Mouse (Mus musculus): ENCODE measurements around the gene Hyal2.

GRCm38 (mm10) chr9:107603251-107603650 lies 35.5 kb downstream of the Hyal2 start:
- TF ChIP-seq POLR2A (IDR thresholded peaks at IDR 0.05; ENCODE audit: insufficient read depth, low read depth, low read length) (no peak), CTCF (IDR thresholded peaks at IDR 0.05) (no peak)
